Mouse (Mus musculus): ENCODE data around the gene Vmn2r16. TPM values are rescaled to one million over a fixed set of nuclear protein-coding genes. Genes with fewer than 3 reads are reported as not detected.

Vmn2r16 gene
- total RNA-seq (2023) = not detected

DNA sequence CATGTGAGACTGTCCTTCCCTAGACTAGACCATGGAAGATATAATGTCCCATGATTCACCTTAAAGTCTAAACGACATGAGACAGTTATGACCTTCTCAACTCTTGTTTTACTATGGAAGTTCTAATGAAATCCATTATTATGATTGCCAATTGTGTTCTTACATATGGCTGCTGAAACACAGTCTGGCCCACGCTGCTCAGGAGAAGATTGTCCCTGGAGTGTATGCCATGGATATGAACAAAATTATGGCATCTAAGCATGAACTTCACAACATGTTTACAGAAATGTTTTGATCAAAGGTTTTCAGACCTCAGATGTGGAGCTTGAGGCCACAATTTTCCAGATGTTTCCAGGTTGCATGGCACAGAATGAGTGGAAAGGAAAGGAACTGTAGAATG lies at the start of gene Vmn2r16:
Gene Vmn2r16, plus strand, starts transcription at position 301 of the 400 bp plus-strand sequence.

DNA sequence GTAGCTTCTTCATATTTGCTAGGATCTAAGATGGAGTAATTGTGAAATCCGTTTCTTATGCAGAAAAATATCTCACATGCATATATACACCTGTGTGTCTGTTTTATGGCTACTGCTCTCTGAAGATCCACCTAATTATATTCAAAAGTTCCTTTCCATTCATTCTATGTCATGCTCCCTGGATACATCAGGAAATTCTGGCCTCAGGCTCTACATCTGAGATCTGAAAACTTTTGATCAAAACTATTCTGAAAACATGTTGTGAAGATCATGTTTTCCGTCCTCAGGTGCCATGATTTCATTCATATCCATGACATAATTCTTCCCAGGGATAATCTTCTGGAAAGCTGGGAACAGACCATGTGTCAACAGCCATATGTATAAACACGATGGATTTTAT lies 32.4 kb upstream of the Vmn2r16 start, which contains the start of gene Vmn2r15:
Gene Vmn2r15, minus strand, starts transcription at position 101 of the 400 bp plus-strand sequence.

DNA sequence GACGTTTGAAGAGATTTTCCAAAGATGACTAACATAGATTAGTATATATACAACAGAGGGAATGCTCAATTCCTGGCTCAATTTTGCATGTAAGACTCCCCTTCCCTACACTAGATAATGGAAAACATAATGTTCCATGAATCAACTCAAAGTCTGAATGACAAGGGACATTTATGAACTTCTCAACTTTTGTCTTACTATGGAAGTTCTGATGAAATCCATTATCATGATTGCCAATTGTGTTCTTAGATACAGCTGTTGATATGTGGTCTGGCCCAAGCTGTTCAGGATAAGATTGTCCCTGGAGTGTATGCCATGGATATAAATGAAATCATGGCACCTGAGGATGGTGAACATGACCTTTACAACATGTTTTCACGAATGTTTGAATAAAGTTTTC lies 89.4 kb downstream of the Vmn2r16 start, which contains the start of gene Vmn2r17:
Gene Vmn2r17, plus strand, starts transcription at position 301 of the 400 bp plus-strand sequence.

Other genes with a start within 250 kb of the Vmn2r16 start
- gene Vmn2r12, start 232.2 kb upstream of the Vmn2r16 start, total RNA-seq (2023) = not detected
- gene Vmn2r13, start 138.0 kb upstream of the Vmn2r16 start, total RNA-seq (2023) = not detected
- gene Vmn2r14, start 105.5 kb upstream of the Vmn2r16 start, total RNA-seq (2023) = not detected
- gene Vmn2r15, start 32.5 kb upstream of the Vmn2r16 start, total RNA-seq (2023) = not detected
- not detected for gene Vmn2r17, start 89.5 kb downstream of the Vmn2r16 start, total RNA-seq (2023)
- 26.1 TPM for gene Crlf2, start 228.8 kb downstream of the Vmn2r16 start, total RNA-seq (2023)

Data from CD8-positive naive resting alpha-beta T cell, adult 57 days (primary cell).